Mouse (Mus musculus) midbrain, embryonic 14.5 days (tissue): ENCODE data around the gene Gm10471. TPM values are rescaled to one million over a fixed set of nuclear protein-coding genes. Genes with fewer than 3 reads are reported as not detected.
"Not testable (repeated sequence)": the region's sequence is repeated elsewhere in the genome, so short reads cannot be mapped to it uniquely, and the experiment has no call there.

ENCODE experiments used
- ATAC-seq: fragments of 200-750 bp; cut with Nextera tagmentation; 2 replicates; pipeline ENCODE4 v1.8.0; 2017; ENCODE audit warnings: moderate number of reproducible peaks, moderate library complexity; ENCODE audit not compliant: low FRiP score, low TSS enrichment
- DNase-seq: peaks from one replicate; pipeline ENCODE4 v3.0.0-alpha.2; 2015
- H3K27ac ChIP-seq: fragments of 300-500 bp; sonication (generic); replicated peaks from 2 replicates; pipeline ENCODE4 v1.5.1; 2014; ENCODE audit warnings: mild to moderate bottlenecking, low read depth, low read length, moderate library complexity
- H3K27me3 ChIP-seq: fragments of 300-500 bp; sonication (generic); 2 replicates; pipeline ENCODE4 v1.6.1; 2014; ENCODE audit warnings: low read length, control low read depth, mixed read lengths; ENCODE audit not compliant: control insufficient read depth, insufficient read depth
- H3K36me3 ChIP-seq: fragments of 300-500 bp; sonication (generic); 2 replicates; pipeline ENCODE4 v1.6.1; 2014; ENCODE audit warnings: low read length, control low read depth; ENCODE audit not compliant: control insufficient read depth, insufficient read depth
- H3K4me1 ChIP-seq: fragments of 300-500 bp; sonication (generic); 2 replicates; pipeline ENCODE4 v1.6.1; 2014; ENCODE audit warnings: mild to moderate bottlenecking, antibody characterized with exemption, low read length, control low read depth; ENCODE audit not compliant: control insufficient read depth, insufficient read depth
- H3K4me2 ChIP-seq: fragments of 300-500 bp; sonication (generic); 2 replicates; pipeline ENCODE4 v1.6.1; 2014; ENCODE audit warnings: mild to moderate bottlenecking, low read length, moderate library complexity
- H3K4me3 ChIP-seq: fragments of 300-500 bp; sonication (generic); replicated peaks from 2 replicates; pipeline ENCODE4 v1.5.1; 2014; ENCODE audit warnings: low read depth, low read length
- H3K9ac ChIP-seq: fragments of 300-500 bp; sonication (generic); replicated peaks from 2 replicates; pipeline ENCODE4 v1.6.1; 2014; ENCODE audit warnings: mild to moderate bottlenecking, low read length, moderate library complexity
- H3K9me3 ChIP-seq: fragments of 300-500 bp; sonication (generic); 2 replicates; pipeline ENCODE4 v1.6.1; 2016; ENCODE audit warnings: low read length, control low read depth, mixed read lengths; ENCODE audit not compliant: control insufficient read depth
- WGBS: fragments of 180-500 bp; shearing (Covaris S2); extraction: QIAGEN DNeasy Blood & Tissue Kit; methylation state at CpG from one replicate; pipeline ENCODE4 v1.1.7; 2014; 5-methylcytosine and 5-hydroxymethylcytosine counted together
- polyA plus RNA-seq: library from polyadenylated mRNA; unstranded; fragments of >200 nt; fragmentation: Nextera tagmentation; extraction: Ambion mirVana; gene quantifications from 2 replicates; pipeline ENCODE4 v1.2.1, GENCODE M21; 2014

The Gm10471 gene
- 0.18 TPM in 1 of 2 replicates, not detected in the other for polyA plus RNA-seq

- H3K27ac ChIP-seq, H3K4me3 ChIP-seq, H3K9ac ChIP-seq, H3K9me3 ChIP-seq, H3K27me3 ChIP-seq, H3K4me1 ChIP-seq, DNase-seq, ATAC-seq, H3K36me3 ChIP-seq, H3K4me2 ChIP-seq: not testable (repeated sequence)
- 81% methylated on average over 1 of the region's 1 CpGs for WGBS
These were observed at the start of gene Gm10471 for GRCm38 (mm10) chr5:26089191-26089590. Gm10471 (minus strand) TSS chr5:26089291.

- H3K9me3 ChIP-seq, DNase-seq, H3K4me1 ChIP-seq, H3K4me3 ChIP-seq, ATAC-seq, H3K9ac ChIP-seq, H3K36me3 ChIP-seq, H3K27ac ChIP-seq, H3K27me3 ChIP-seq, H3K4me2 ChIP-seq: not testable (repeated sequence)
- WGBS = no CpG with 5 or more reads among the region's 3 CpGs
These were observed 32.2 kb upstream of the Gm10471 start, which contains the start of gene Gm10220 for GRCm38 (mm10) chr5:26121321-26121720. Gm10220 (minus strand) TSS chr5:26121421.

- not testable (repeated sequence) for H3K27ac ChIP-seq, H3K36me3 ChIP-seq, H3K27me3 ChIP-seq, H3K9me3 ChIP-seq, DNase-seq, H3K9ac ChIP-seq, H3K4me3 ChIP-seq, H3K4me1 ChIP-seq, H3K4me2 ChIP-seq, ATAC-seq
- WGBS = no CpG with 5 or more reads among the region's 3 CpGs
These were observed 16.2 kb upstream of the Gm10471 start, which contains the start of gene 5031410I06Rik for GRCm38 (mm10) chr5:26105262-26105661. 5031410I06Rik (minus strand) TSS chr5:26105362.

- not testable (repeated sequence) for H3K36me3 ChIP-seq, H3K4me1 ChIP-seq, H3K4me3 ChIP-seq, H3K4me2 ChIP-seq, H3K9me3 ChIP-seq, ATAC-seq, H3K9ac ChIP-seq, H3K27me3 ChIP-seq, H3K27ac ChIP-seq
- DNase-seq = peak; percentile 3
These were observed 10.1 kb downstream of the Gm10471 start for GRCm38 (mm10) chr5:26079023-26079422.

- Histone ChIP-seq H3K4me3 (no peak overlapping the region), H3K9me3 (no peaks in the 10 kb centered on the region), H3K9ac (no peak overlapping the region), H3K36me3 (no peaks in the 10 kb centered on the region), H3K27ac (no peak overlapping the region), H3K27me3 (no peaks in the 10 kb centered on the region), H3K4me2 (no peak overlapping the region), H3K4me1 (no peaks in the 10 kb centered on the region)
- WGBS = 91% methylated on average over 24 of the region's 24 CpGs
- ATAC-seq (no peak), DNase-seq (no peak)
These were observed 18.4 kb downstream of the Gm10471 start for GRCm38 (mm10) chr5:26070716-26071115.

GRCm38 (mm10) chr5:26058481-26058880 is 30.6 kb downstream of the Gm10471 start, which contains the start of gene Gm7347:
Gm7347 (minus strand) TSS chr5:26058581.
- ATAC-seq, H3K4me1 ChIP-seq, H3K27me3 ChIP-seq, H3K27ac ChIP-seq, DNase-seq, H3K36me3 ChIP-seq, H3K4me3 ChIP-seq, H3K4me2 ChIP-seq, H3K9me3 ChIP-seq, H3K9ac ChIP-seq: not testable (repeated sequence)
- no CpG with 5 or more reads among the region's 2 CpGs for WGBS

GRCm38 (mm10) chr5:26039458-26039857 is 49.6 kb downstream of the Gm10471 start, which contains the start of gene Speer4a:
Speer4a (minus strand) TSS chr5:26039558.
- H3K27ac ChIP-seq, H3K9ac ChIP-seq, H3K4me3 ChIP-seq, DNase-seq, H3K4me1 ChIP-seq, H3K27me3 ChIP-seq, ATAC-seq, H3K36me3 ChIP-seq, H3K9me3 ChIP-seq, H3K4me2 ChIP-seq: not testable (repeated sequence)
- WGBS = 77% methylated on average over 2 of the region's 2 CpGs

Other genes with a start within 250 kb of the Gm10471 start
- gene Gm21663, start 146.9 kb downstream of the Gm10471 start, polyA plus RNA-seq = not detected in 2 replicates
- gene Gm21671, start 134.9 kb downstream of the Gm10471 start, polyA plus RNA-seq = 0.09 and 0.18 TPM in 2 replicates
- 0.18 TPM in 1 of 2 replicates, not detected in the other for gene Gm21680, start 116.6 kb downstream of the Gm10471 start, polyA plus RNA-seq
- 0.28 TPM in 1 of 2 replicates, not detected in the other for gene Gm21698, start 100.6 kb downstream of the Gm10471 start, polyA plus RNA-seq
- 0.19 and 0.36 TPM in 2 replicates for gene Gm1979, start 84.5 kb downstream of the Gm10471 start, polyA plus RNA-seq
- 0.11 TPM in 1 of 2 replicates, not detected in the other for gene Gm5862, start 66.4 kb downstream of the Gm10471 start, polyA plus RNA-seq
- gene Speer4a, start 49.7 kb downstream of the Gm10471 start, polyA plus RNA-seq = 0.22 TPM in 1 of 2 replicates, not detected in the other
- gene Gm7347, start 30.7 kb downstream of the Gm10471 start, polyA plus RNA-seq = 0.09 and 0.20 TPM in 2 replicates
- gene 5031410I06Rik, start 16.1 kb upstream of the Gm10471 start, polyA plus RNA-seq = 0.24 and 0.32 TPM in 2 replicates
- gene Gm10220, start 32.1 kb upstream of the Gm10471 start, polyA plus RNA-seq = 0.11 TPM in 1 of 2 replicates, not detected in the other
- 0.23 and 0.28 TPM in 2 replicates for gene Gm7361, start 168.4 kb upstream of the Gm10471 start, polyA plus RNA-seq